Comparison of ENCODE assay signal across 8 mouse cellular contexts in the genomic region with DNA sequence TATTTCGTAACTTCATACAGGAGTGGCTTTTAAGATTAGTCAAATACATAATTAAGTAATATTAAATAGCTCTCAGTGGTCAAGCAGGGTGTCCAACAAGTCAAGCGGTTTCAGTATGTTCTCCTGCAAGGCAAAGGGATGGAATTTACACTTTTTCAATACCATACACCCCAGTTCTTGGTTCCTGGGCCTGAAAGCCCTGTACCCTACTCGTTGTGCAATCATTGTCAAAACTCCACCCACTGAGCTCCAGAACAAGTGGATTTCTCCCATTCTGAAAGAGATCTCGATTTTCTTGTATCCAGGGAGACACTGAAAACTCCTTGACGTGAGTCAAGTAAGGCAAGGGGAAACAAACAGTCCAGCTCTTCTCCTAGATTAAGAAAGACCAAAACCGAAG. TPM values are rescaled to one million over a fixed set of nuclear protein-coding genes. Genes with fewer than 3 reads are reported as not detected.
DNase-seq lines count a peak whose midpoint lies in the region; ATAC-seq lines count a peak whose summit lies in the region.

No protein-coding gene starts in this region.

- no peak for ATAC-seq in hindbrain, embryonic 12.5 days (ENCODE audit: low FRiP score)

- WGBS in hindbrain, embryonic 12.5 days = 44% methylated on average over 6 of the region's 6 CpGs

- H3K4me3 ChIP-seq in brown adipose tissue, adult 24 weeks (ENCODE audit: insufficient read depth, low read depth, low read length) = peak overlapping the region; percentile 81
- peak overlapping the region; percentile 54 for H3K4me3 ChIP-seq in hindbrain, embryonic 12.5 days

- no peaks in the 10 kb centered on the region for H3K9me3 ChIP-seq in hindbrain, embryonic 12.5 days (replicated peaks)

- H3K27ac ChIP-seq in brown adipose tissue, adult 24 weeks (replicated peaks; ENCODE audit: low read depth, low read length) = 0 out of 2 replicates have a peak overlapping the region, but pooled peaks have one; percentile 83
- H3K27ac ChIP-seq in hindbrain, embryonic 12.5 days = no peak overlapping the region

- peaks cover 3% of the 10 kb centered on the region; the same call in 1 of the 2 replicates for H3K27me3 ChIP-seq in hindbrain, embryonic 12.5 days

- H3K4me1 ChIP-seq in brown adipose tissue, adult 24 weeks (ENCODE audit: control insufficient read depth, insufficient read depth, insufficient read length, low read length) = no peaks in the 10 kb centered on the region
- no peaks in the 10 kb centered on the region; the same call in 1 of the 2 replicates for H3K4me1 ChIP-seq in hindbrain, embryonic 12.5 days

- H3K36me3 ChIP-seq in hindbrain, embryonic 12.5 days = no peaks in the 10 kb centered on the region

- H3K9ac ChIP-seq in hindbrain, embryonic 12.5 days = no peak overlapping the region; the same call in 1 of the 2 replicates

- peak; percentile 3 for DNase-seq in gastrocnemius, adult 18-20 months (ENCODE audit: low spot score)
- no peak for DNase-seq in gastrocnemius, postnatal 14 days
- peak; percentile 8 for DNase-seq in lung, postnatal 14 days
- no peak for DNase-seq in cerebellum, postnatal 25 days
- DNase-seq in urinary bladder, postnatal 14 days (ENCODE audit: low spot score) = no peak
- DNase-seq in thymus, postnatal 4 days = no peak

- H3K4me2 ChIP-seq in hindbrain, embryonic 12.5 days (replicated peaks) = peak overlapping the region; percentile 75

- intact Hi-C loops in gastrocnemius, postnatal 14 days (cut with DNase I; ENCODE audit: low total_unique reads) = no loop called here

RNA-seq across cellular contexts. Expression of gene Txlng, which starts 1.2 kb away (rescaled TPM):
- total RNA-seq in gastrocnemius, adult 18-20 months (2021) = 1 to 10 TPM; 7.3 to 7.7 TPM
- total RNA-seq in gastrocnemius, postnatal 14 days (2021) = 1 to 10 TPM; 5.6 to 6.7 TPM
- polyA plus RNA-seq in brown adipose tissue, adult 24 weeks (2012; ENCODE audit: insufficient read depth, insufficient read length, missing spikeins) = 24.7 and 25.5 TPM in 2 replicates
- polyA plus RNA-seq in hindbrain, embryonic 12.5 days (2016; fragmentation: Nextera tagmentation; extraction: Ambion mirVana) = 17.5 and 18.4 TPM in 2 replicates

Comparison
In these comparisons a context has a peak if more than half of its experiments do, and no peak if none do; other contexts are left out.
1. DNase-seq: peak in gastrocnemius, adult 18-20 months (single experiment) and lung, postnatal 14 days (single experiment); none in gastrocnemius, postnatal 14 days (single experiment), cerebellum, postnatal 25 days (0 of 2), urinary bladder, postnatal 14 days (single experiment) and thymus, postnatal 4 days (single experiment).